Mouse (Mus musculus): Measurements from ENCODE around the gene Stab1. TPM values are rescaled to one million over a fixed set of nuclear protein-coding genes. Genes with fewer than 3 reads are reported as not detected.

The Stab1 gene
- polyA plus RNA-seq, 1 experiment from 2014 or later: 53.6 TPM

GRCm38 (mm10) chr14:31173537-31173936 lies 5.1 kb upstream of the Stab1 start:
- Histone ChIP-seq H3K27me3 (no peaks in the 10 kb centered on the region), H3K9me3 (no peaks in the 10 kb centered on the region), H3K27ac (peak overlapping the region; percentile 25; the same call in 1 of the 2 replicates), H3K4me2 (no peak overlapping the region), H3K4me3 (no peak overlapping the region), H3K36me3 (peaks cover 87% of the 10 kb centered on the region), H3K9ac (no peak overlapping the region), H3K4me1 (0 out of 2 replicates have a peak, but pooled peaks cover 7% of the 10 kb centered on the region)
- ATAC-seq (ENCODE audit: borderline replicate concordance, extremely low read depth, low FRiP score, low TSS enrichment): no peak
- WGBS: 82% methylated on average over 7 of the region's 7 CpGs

GRCm38 (mm10) chr14:31172781-31173455 lies 4.5 kb upstream of the Stab1 start:
- Histone ChIP-seq H3K4me3 (no peak overlapping the region), H3K9ac (no peak overlapping the region), H3K4me1 (0 out of 2 replicates have a peak, but pooled peaks cover 7% of the 10 kb centered on the region), H3K27ac (peak overlapping the region; percentile 45; the same call in 1 of the 2 replicates), H3K9me3 (no peaks in the 10 kb centered on the region), H3K36me3 (peaks cover 82% of the 10 kb centered on the region), H3K4me2 (no peak overlapping the region), H3K27me3 (no peaks in the 10 kb centered on the region)
- ATAC-seq (ENCODE audit: borderline replicate concordance, extremely low read depth, low FRiP score, low TSS enrichment): no peak
- 66% methylated on average over 18 of the region's 18 CpGs for WGBS

- H3K27ac ChIP-seq: no peak overlapping the region
- H3K4me1 ChIP-seq: 0 out of 2 replicates have a peak, but pooled peaks cover 7% of the 10 kb centered on the region
- H3K4me3 ChIP-seq: no peak overlapping the region
- no peak for ATAC-seq (ENCODE audit: borderline replicate concordance, extremely low read depth, low FRiP score, low TSS enrichment)
- H3K9ac ChIP-seq: no peak overlapping the region
- peaks cover 71% of the 10 kb centered on the region for H3K36me3 ChIP-seq
- no peak overlapping the region for H3K4me2 ChIP-seq
- 96% methylated on average over 15 of the region's 15 CpGs for WGBS
- H3K27me3 ChIP-seq: no peaks in the 10 kb centered on the region
- no peaks in the 10 kb centered on the region for H3K9me3 ChIP-seq
These were observed 3.4 kb upstream of the Stab1 start for GRCm38 (mm10) chr14:31171821-31172220.

DNA sequence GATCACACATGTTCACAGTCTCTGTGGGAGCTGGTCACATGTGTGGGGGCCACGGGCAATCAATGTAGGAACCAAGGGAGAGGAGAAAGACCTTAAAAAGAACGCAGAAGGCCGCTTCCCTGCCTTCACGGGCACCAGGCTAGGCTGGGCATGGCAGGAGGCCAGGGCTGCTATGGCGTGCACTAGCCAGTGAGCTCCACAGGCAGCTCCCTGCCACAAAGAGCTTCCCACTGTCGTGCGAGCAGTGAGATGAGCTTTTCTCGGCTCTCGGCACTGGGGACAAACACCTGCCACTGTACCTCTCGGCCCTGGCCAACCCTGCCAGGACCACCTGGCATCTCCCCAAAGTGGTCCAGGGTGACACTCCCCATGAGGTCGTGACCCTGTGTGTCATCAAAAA lies 2.9 kb upstream of the Stab1 start:
- H3K4me2 ChIP-seq: no peak overlapping the region
- no peak overlapping the region for H3K27ac ChIP-seq
- H3K27me3 ChIP-seq: no peaks in the 10 kb centered on the region
- H3K36me3 ChIP-seq: peaks cover 67% of the 10 kb centered on the region
- no peak overlapping the region for H3K4me3 ChIP-seq
- no peak for ATAC-seq (ENCODE audit: borderline replicate concordance, extremely low read depth, low FRiP score, low TSS enrichment)
- no peak overlapping the region for H3K9ac ChIP-seq
- 86% methylated on average over 11 of the region's 11 CpGs for WGBS
- H3K9me3 ChIP-seq: no peaks in the 10 kb centered on the region
- 0 out of 2 replicates have a peak, but pooled peaks cover 7% of the 10 kb centered on the region for H3K4me1 ChIP-seq

- no peak overlapping the region for H3K9ac ChIP-seq
- no peak overlapping the region for H3K4me3 ChIP-seq
- H3K36me3 ChIP-seq: peaks cover 62% of the 10 kb centered on the region
- WGBS: 78% methylated on average over 13 of the region's 13 CpGs
- no peak overlapping the region for H3K4me2 ChIP-seq
- 0 out of 2 replicates have a peak, but pooled peaks cover 7% of the 10 kb centered on the region for H3K4me1 ChIP-seq
- H3K9me3 ChIP-seq: no peaks in the 10 kb centered on the region
- ATAC-seq (ENCODE audit: borderline replicate concordance, extremely low read depth, low FRiP score, low TSS enrichment): no peak
- H3K27me3 ChIP-seq: no peaks in the 10 kb centered on the region
- H3K27ac ChIP-seq: no peak overlapping the region
These were observed 2.5 kb upstream of the Stab1 start for GRCm38 (mm10) chr14:31170963-31171362.

GRCm38 (mm10) chr14:31169508-31169907 lies 1.1 kb upstream of the Stab1 start:
- H3K36me3 ChIP-seq: peaks cover 48% of the 10 kb centered on the region
- no peaks in the 10 kb centered on the region for H3K9me3 ChIP-seq
- no peak overlapping the region for H3K9ac ChIP-seq
- ATAC-seq (ENCODE audit: borderline replicate concordance, extremely low read depth, low FRiP score, low TSS enrichment): no peak
- no peak overlapping the region for H3K4me2 ChIP-seq
- H3K4me1 ChIP-seq: 0 out of 2 replicates have a peak, but pooled peaks cover 7% of the 10 kb centered on the region
- no peaks in the 10 kb centered on the region for H3K27me3 ChIP-seq
- WGBS: 69% methylated on average over 6 of the region's 6 CpGs
- no peak overlapping the region for H3K4me3 ChIP-seq
- no peak overlapping the region for H3K27ac ChIP-seq

GRCm38 (mm10) chr14:31166827-31167226 lies 1.6 kb downstream of the Stab1 start:
- Histone ChIP-seq H3K9ac (peak overlapping the region; percentile 2; the same call in 1 of the 2 replicates), H3K27ac (no peak overlapping the region), H3K4me1 (no peaks in the 10 kb centered on the region; the same call in 1 of the 2 replicates), H3K27me3 (no peaks in the 10 kb centered on the region), H3K36me3 (peaks cover 21% of the 10 kb centered on the region), H3K4me2 (peak overlapping the region; percentile 44), H3K9me3 (no peaks in the 10 kb centered on the region), H3K4me3 (peak overlapping the region; percentile 29)
- no peak for ATAC-seq (ENCODE audit: borderline replicate concordance, extremely low read depth, low FRiP score, low TSS enrichment)
- 41% methylated on average over 9 of the region's 9 CpGs for WGBS

- no peak overlapping the region for H3K27ac ChIP-seq
- H3K4me3 ChIP-seq: peak overlapping the region; percentile 29
- H3K9me3 ChIP-seq: no peaks in the 10 kb centered on the region
- no peaks in the 10 kb centered on the region for H3K27me3 ChIP-seq
- 34% methylated on average over 10 of the region's 10 CpGs for WGBS
- no peak for ATAC-seq (ENCODE audit: borderline replicate concordance, extremely low read depth, low FRiP score, low TSS enrichment)
- H3K9ac ChIP-seq: 0 out of 2 replicates have a peak overlapping the region, but pooled peaks have one; percentile 2
- no peaks in the 10 kb centered on the region; the same call in 1 of the 2 replicates for H3K4me1 ChIP-seq
- H3K4me2 ChIP-seq: peak overlapping the region; percentile 44
- H3K36me3 ChIP-seq: peaks cover 14% of the 10 kb centered on the region
These were observed 2.3 kb downstream of the Stab1 start for GRCm38 (mm10) chr14:31165991-31166630.

DNA sequence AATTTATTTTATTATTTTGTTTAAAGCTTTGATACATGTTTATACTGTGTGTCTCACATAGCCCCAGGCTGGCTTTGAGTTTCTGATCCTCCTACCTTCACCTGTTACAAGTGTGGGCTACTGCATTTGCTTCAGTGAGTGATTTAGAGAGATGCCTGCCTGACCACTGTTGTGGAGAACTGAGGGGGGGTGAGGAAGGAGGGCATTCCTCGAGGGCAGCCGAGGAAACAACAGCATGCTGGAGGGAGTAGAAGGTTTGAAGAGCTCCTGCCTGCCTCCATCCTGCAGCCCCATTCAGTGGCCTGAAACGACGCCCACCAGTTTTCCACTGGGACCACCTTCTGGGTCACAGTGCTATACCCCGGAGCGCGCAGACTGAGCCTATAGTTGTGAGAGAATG lies 3.0 kb downstream of the Stab1 start:
- peaks cover 7% of the 10 kb centered on the region; the same call in 1 of the 2 replicates for H3K36me3 ChIP-seq
- H3K9ac ChIP-seq: no peak overlapping the region
- H3K27ac ChIP-seq: no peak overlapping the region
- no peaks in the 10 kb centered on the region for H3K9me3 ChIP-seq
- 61% methylated on average over 7 of the region's 7 CpGs for WGBS
- H3K4me3 ChIP-seq: no peak overlapping the region
- no peak overlapping the region for H3K4me2 ChIP-seq
- H3K27me3 ChIP-seq: no peaks in the 10 kb centered on the region
- no peak for ATAC-seq (ENCODE audit: borderline replicate concordance, extremely low read depth, low FRiP score, low TSS enrichment)
- H3K4me1 ChIP-seq: no peaks in the 10 kb centered on the region; the same call in 1 of the 2 replicates

DNA sequence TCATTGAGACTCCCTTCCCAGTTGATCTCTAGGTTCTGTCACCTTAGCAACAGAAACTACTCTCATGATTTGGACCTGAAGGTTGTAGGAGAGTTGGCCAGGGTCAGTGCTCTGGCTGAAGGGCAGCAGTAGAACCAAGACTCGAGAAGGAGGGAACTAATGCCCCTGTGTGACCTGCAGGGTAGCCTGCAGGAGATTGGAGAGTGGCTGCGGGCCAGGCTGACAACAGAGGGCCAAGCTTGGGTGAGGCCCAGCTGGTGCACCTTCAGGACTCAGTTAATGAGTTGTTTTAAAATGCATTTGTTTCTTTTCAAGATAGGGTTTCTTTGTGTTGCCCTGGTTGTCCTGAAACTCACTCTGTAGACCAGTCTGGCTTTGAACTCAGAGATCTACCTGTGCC lies 3.4 kb downstream of the Stab1 start:
- H3K4me2 ChIP-seq: no peak overlapping the region

DNA sequence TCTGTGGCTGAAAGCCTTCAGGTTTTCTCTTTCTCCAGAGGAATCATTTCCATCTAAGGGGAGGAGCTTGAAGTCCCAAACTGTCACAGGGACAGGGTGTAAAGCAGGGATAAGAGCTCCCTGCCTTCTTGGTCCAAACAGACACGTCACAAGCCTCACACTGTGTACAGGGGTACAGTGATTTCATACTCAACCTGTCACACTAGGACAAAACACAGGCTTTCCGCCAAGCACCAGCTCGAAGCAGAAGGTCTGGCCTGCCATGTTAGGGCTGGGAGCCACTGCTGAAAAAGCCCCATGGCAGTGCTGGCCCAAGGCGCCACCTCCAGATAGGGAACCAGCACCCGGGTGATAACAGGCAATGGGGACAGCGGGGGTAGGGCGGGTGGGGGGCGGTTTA lies 4.4 kb downstream of the Stab1 start:
- H3K4me1 ChIP-seq: no peaks in the 10 kb centered on the region; the same call in 1 of the 2 replicates
- H3K9me3 ChIP-seq: no peaks in the 10 kb centered on the region
- no peak overlapping the region for H3K4me3 ChIP-seq
- WGBS: 66% methylated on average over 8 of the region's 8 CpGs
- H3K36me3 ChIP-seq: no peaks in the 10 kb centered on the region
- H3K9ac ChIP-seq: no peak overlapping the region
- H3K27ac ChIP-seq: no peak overlapping the region
- no peaks in the 10 kb centered on the region for H3K27me3 ChIP-seq
- H3K4me2 ChIP-seq: no peak overlapping the region
- ATAC-seq (ENCODE audit: borderline replicate concordance, extremely low read depth, low FRiP score, low TSS enrichment): no peak

More for the DNA sequence above, 3.4 kb downstream of the Stab1 start:
- Histone ChIP-seq H3K27me3 (no peaks in the 10 kb centered on the region), H3K4me3 (no peak overlapping the region), H3K27ac (no peak overlapping the region), H3K9ac (no peak overlapping the region), H3K36me3 (peaks cover 3% of the 10 kb centered on the region; the same call in 1 of the 2 replicates), H3K9me3 (no peaks in the 10 kb centered on the region), H3K4me1 (no peaks in the 10 kb centered on the region; the same call in 1 of the 2 replicates)
- no peak for ATAC-seq (ENCODE audit: borderline replicate concordance, extremely low read depth, low FRiP score, low TSS enrichment)
- WGBS: 58% methylated on average over 2 of the region's 2 CpGs

- Histone ChIP-seq H3K9me3 (no peaks in the 10 kb centered on the region), H3K4me1 (no peaks in the 10 kb centered on the region; the same call in 1 of the 2 replicates), H3K27me3 (no peaks in the 10 kb centered on the region), H3K4me2 (no peak overlapping the region), H3K9ac (no peak overlapping the region), H3K4me3 (no peak overlapping the region), H3K36me3 (no peaks in the 10 kb centered on the region), H3K27ac (no peak overlapping the region)
- no peak for ATAC-seq (ENCODE audit: borderline replicate concordance, extremely low read depth, low FRiP score, low TSS enrichment)
- 57% methylated on average over 10 of the region's 10 CpGs for WGBS
These were observed 6.8 kb downstream of the Stab1 start for GRCm38 (mm10) chr14:31161638-31162037.
